Mouse (Mus musculus) limb, embryonic 13.5 days (tissue): ENCODE measurements at regions not wholly inside any gene's neighbourhood (a gene's known extent, or its start where the extent isn't known, plus 50 kb on each side); places are given as distances from the start of the nearest gene placed in this dataset.

Source experiments
- ATAC-seq: fragments of 200-750 bp; cut with Nextera tagmentation; 2 replicates; pipeline ENCODE4 v1.8.0; 2017; ENCODE audit warnings: low read depth, moderate number of reproducible peaks, moderate TSS enrichment; ENCODE audit not compliant: low FRiP score
- H3K27ac ChIP-seq: fragments of 300-500 bp; sonication (generic); 2 replicates; pipeline ENCODE4 v1.5.1; 2015; ENCODE audit warnings: inconsistent platforms, mild to moderate bottlenecking, moderate library complexity
- H3K27me3 ChIP-seq: fragments of 300-500 bp; sonication (generic); 2 replicates; pipeline ENCODE4 v1.6.1; 2015; ENCODE audit warnings: mild to moderate bottlenecking, inconsistent platforms
- H3K36me3 ChIP-seq: fragments of 300-500 bp; sonication (generic); 2 replicates; pipeline ENCODE4 v1.6.1; 2015; ENCODE audit warnings: inconsistent platforms, mild to moderate bottlenecking, moderate library complexity
- H3K4me1 ChIP-seq: fragments of 300-500 bp; sonication (generic); 2 replicates; pipeline ENCODE4 v1.6.1; 2015; ENCODE audit warnings: inconsistent platforms
- H3K4me2 ChIP-seq: fragments of 300-500 bp; sonication (generic); replicated peaks from 2 replicates; pipeline ENCODE4 v1.6.1; 2015; ENCODE audit warnings: inconsistent platforms, mild to moderate bottlenecking, moderate library complexity
- H3K4me3 ChIP-seq: fragments of 300-500 bp; sonication (generic); 2 replicates; pipeline ENCODE4 v1.5.1; 2015; ENCODE audit warnings: moderate library complexity, mild to moderate bottlenecking, inconsistent platforms
- H3K9ac ChIP-seq: fragments of 300-500 bp; sonication (generic); 2 replicates; pipeline ENCODE4 v1.6.1; 2015; ENCODE audit warnings: mild to moderate bottlenecking, inconsistent platforms
- H3K9me3 ChIP-seq: fragments of 300-500 bp; sonication (generic); 2 replicates; pipeline ENCODE4 v1.6.1; 2016; ENCODE audit warnings: inconsistent platforms
- WGBS: fragments of 180-500 bp; shearing (Covaris S2); methylation state at CpG from one replicate; pipeline ENCODE4 v1.1.7; 2015; 5-methylcytosine and 5-hydroxymethylcytosine counted together

DNA sequence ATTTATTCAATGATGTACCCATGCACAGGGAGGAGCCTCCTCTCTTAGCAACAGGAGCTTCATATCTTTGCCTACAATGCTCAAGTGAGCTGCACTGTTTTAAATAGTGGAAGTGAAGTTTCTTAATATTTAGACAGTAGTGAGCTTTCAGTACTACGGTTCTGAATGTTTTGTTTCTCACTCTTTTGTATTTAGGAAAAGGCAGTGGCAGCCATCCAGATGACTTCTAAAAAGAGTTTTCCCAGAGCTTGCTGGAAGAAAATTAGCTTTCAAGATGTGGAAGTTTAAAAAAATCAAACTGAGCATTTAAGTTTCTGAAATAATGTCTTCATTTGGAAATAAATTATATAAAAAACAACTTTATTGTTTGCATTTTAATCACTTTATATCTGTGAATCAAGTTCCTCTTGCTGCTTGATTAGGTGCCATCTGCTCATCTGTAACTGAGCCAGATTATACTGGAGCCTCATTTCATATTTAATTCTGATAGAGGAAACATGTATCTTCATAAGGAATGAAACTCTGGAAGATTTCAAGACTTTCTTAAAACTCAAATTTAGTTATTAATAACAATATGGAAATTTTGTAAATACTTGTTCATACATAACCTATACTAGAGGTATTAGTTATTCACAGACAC, 268.6 kb upstream of the Tle1 start:
- no peak for ATAC-seq
- H3K27ac ChIP-seq = no peak overlapping the region
- H3K36me3 ChIP-seq = no peaks in the 10 kb centered on the region
- WGBS = 73% methylated on average over 1 of the region's 1 CpGs
- H3K9me3 ChIP-seq = no peaks in the 10 kb centered on the region
- no peaks in the 10 kb centered on the region for H3K4me1 ChIP-seq
- H3K9ac ChIP-seq = no peak overlapping the region
- no peak overlapping the region for H3K4me3 ChIP-seq
- no peak overlapping the region for H3K4me2 ChIP-seq
- no peaks in the 10 kb centered on the region for H3K27me3 ChIP-seq

DNA sequence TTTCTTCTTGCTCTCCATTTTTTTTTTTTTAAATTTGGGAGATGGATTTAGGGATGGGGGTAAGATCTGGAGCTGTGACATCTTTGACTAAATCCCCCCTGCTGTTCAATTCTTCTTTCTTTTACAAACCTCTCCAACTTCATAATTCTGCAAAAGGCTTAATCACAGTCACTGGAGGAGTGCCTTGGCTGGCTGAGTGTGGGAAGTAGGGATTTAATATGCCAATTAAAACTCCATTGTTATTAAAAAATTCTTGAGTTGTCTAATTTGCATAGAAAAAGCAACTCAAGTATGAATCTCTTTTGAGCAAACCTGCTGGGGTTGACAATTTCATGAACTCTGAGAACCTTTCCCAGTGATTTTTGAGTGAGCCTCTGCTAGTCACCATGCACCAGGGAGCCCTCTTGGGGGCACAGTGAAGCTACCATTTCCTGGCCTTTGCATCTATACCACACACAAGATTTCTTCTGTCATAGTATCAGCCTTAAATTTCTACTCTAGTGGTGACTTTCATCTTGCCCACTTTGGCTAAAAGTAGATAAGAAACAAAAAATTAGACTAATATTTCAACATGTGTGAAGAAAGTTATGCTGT, 243.6 kb upstream of the Tle1 start:
- no peaks in the 10 kb centered on the region for H3K4me1 ChIP-seq
- H3K27ac ChIP-seq = no peak overlapping the region

DNA sequence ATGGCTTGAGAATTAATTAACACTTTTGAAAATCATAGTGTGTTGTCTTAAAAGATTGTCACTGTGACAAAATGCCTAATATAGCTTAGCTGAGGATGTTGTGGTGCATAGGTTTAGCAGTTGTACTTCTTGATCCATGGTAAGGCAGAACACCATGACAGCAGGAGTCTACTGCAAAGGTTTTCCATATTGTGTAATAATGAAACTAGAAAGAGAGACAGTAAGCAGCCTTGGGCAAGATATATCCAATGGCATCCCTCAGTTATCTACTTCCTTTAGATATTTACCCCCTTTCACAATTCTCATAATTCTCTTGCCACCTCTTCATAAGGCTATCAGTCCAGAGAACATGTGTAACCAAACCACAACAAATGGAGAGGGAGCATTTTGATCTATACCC, 236.6 kb upstream of the Tle1 start:
- Histone ChIP-seq H3K9me3 (no peaks in the 10 kb centered on the region), H3K9ac (no peak overlapping the region), H3K36me3 (no peaks in the 10 kb centered on the region), H3K27ac (no peak overlapping the region), H3K27me3 (no peaks in the 10 kb centered on the region), H3K4me1 (no peaks in the 10 kb centered on the region), H3K4me2 (no peak overlapping the region), H3K4me3 (no peak overlapping the region)
- no peak for ATAC-seq

More for the DNA sequence above, 243.6 kb upstream of the Tle1 start:
- H3K9ac ChIP-seq = no peak overlapping the region
- no peak overlapping the region for H3K4me3 ChIP-seq
- no peak for ATAC-seq
- H3K36me3 ChIP-seq = no peaks in the 10 kb centered on the region
- H3K9me3 ChIP-seq = no peaks in the 10 kb centered on the region
- H3K4me2 ChIP-seq = no peak overlapping the region
- H3K27me3 ChIP-seq = no peaks in the 10 kb centered on the region

DNA sequence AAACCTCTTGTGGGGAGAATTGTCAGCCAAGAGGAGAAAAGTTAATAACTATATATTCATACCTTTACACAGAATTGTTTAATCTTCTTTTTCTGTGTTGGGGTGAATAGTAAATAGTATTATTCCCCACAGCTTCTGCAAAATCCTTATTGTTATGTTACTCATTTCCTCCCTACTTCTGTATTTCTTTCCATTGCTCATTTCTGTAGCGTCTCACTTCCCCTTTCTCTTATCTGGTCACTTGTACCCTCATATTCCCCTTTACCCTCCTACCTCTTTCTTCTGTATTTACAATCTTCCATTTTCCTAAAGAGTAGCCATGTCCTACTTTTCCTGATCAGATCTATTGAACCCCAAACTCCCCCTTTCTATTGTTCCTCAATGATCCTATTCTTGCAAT, 224.6 kb upstream of the Tle1 start:
- H3K4me2 ChIP-seq = no peak overlapping the region
- WGBS = 90% methylated on average over 1 of the region's 1 CpGs
- no peaks in the 10 kb centered on the region for H3K27me3 ChIP-seq
- no peaks in the 10 kb centered on the region for H3K36me3 ChIP-seq
- H3K27ac ChIP-seq = no peak overlapping the region
- ATAC-seq = no peak
- H3K9me3 ChIP-seq = no peaks in the 10 kb centered on the region
- H3K4me1 ChIP-seq = no peaks in the 10 kb centered on the region
- H3K9ac ChIP-seq = no peak overlapping the region
- no peak overlapping the region for H3K4me3 ChIP-seq

DNA sequence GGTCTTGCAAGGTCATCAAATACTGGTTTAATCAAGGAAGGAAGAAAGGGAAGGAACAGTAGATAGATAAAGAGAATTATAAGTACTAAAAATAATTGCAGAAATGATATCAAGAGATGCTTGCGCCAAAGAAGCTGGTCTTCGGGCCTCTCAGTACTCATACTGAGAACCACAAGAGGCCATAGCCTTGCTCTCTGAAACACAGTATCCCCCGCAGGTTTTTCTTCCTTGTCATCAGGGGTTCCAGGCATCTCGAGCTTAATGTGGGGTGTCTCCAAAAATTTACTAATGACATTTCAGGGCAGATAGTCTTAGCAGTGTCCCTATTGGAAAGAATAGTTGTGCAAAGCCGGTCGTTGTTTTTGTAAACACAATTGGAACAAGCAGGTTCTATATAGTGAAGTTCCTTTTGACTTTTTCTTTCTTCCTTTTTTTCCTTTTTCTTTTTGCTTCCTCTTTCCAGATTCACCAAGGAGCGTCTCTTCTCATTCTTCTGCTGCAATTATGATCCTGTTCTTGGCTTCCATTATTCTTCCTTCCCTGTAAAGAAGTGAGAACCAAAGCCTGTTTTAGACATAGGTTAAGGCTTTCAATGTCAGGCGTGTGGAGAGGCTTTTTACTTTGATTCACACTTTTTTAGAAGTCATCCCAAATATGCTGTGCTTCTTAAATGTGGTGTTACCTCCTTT, 211.5 kb upstream of the Tle1 start:
- Histone ChIP-seq H3K4me1 (no peaks in the 10 kb centered on the region), H3K27me3 (no peaks in the 10 kb centered on the region), H3K27ac (no peak overlapping the region), H3K9me3 (no peaks in the 10 kb centered on the region), H3K4me2 (no peak overlapping the region), H3K4me3 (no peak overlapping the region), H3K36me3 (no peaks in the 10 kb centered on the region), H3K9ac (no peak overlapping the region)
- ATAC-seq = no peak
- WGBS = 90% methylated on average over 8 of the region's 8 CpGs

DNA sequence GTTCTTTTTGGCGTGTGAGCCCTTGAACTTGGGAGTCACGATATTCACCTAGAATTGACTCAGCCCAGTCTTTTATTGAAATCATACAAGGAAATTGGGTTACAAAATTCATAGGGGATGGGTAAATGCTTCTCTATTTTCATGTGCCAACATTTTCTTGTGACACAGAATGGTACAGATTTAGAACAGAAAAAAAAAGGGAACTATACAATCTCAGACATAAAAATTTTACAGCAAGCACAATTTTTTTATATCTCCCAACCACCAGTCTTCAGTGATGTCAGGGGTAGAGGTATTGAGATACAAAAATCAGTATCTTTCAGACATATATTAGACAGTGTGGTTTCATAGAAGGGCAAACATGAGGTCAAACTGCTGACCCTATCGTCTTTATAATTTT, 210.6 kb upstream of the Tle1 start:
- Histone ChIP-seq H3K4me1 (no peaks in the 10 kb centered on the region), H3K27me3 (no peaks in the 10 kb centered on the region), H3K4me3 (no peak overlapping the region), H3K27ac (no peak overlapping the region), H3K36me3 (no peaks in the 10 kb centered on the region), H3K4me2 (no peak overlapping the region), H3K9ac (no peak overlapping the region), H3K9me3 (no peaks in the 10 kb centered on the region)
- ATAC-seq = no peak
- WGBS = 92% methylated on average over 3 of the region's 3 CpGs

DNA sequence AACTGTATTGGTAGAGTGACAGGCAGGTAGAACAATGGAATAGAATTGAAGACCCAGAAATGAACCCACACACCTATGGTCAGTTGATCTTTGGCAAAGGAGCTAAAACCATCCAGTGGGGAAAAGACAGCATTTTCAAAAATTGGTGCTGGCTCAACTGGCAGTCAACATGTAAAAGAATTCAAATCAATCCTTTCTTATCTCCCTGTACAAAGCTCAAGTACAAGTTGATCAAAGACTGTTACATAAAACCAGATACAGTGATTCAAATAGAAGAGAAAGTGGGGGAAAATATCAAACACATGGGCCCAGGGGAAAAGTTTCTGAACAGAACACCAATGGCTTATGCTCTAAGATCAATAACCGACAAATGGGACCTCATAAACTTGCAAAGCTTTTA, 200.0 kb upstream of the Tle1 start:
- H3K9me3 ChIP-seq = no peaks in the 10 kb centered on the region
- no peak overlapping the region for H3K4me2 ChIP-seq
- no peaks in the 10 kb centered on the region for H3K36me3 ChIP-seq
- no peak for ATAC-seq
- H3K4me1 ChIP-seq = no peaks in the 10 kb centered on the region
- WGBS = 88% methylated on average over 1 of the region's 1 CpGs
- no peak overlapping the region for H3K4me3 ChIP-seq
- no peak overlapping the region for H3K9ac ChIP-seq
- H3K27ac ChIP-seq = no peak overlapping the region
- H3K27me3 ChIP-seq = no peaks in the 10 kb centered on the region

DNA sequence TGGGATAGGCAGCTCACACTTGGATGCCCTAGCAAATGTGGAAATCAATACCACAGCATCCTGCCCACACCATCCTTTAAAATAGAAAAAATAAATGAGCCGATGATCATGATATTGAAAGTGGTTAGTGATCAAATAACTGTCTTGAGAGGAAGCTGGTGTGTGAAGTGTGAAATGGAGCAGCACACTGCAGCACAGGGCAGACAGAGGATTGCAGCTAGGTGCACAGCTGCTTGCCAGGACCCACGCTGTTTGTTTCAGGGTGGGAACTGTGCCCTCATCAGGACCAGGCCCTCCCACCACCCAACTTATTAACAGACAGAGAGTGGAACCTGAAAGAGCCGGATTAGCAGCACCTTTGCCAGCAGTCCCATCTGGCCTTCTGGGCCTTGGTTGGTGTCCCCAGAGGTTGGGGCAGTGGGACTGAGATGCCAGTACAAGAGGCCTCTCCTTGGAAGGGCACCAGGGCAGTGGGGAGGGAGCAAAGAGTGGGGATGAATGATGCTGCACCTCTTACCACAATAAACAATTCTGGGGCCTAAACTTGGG, 191.2 kb upstream of the Tle1 start:
- 70% methylated on average over 3 of the region's 3 CpGs for WGBS
- H3K4me3 ChIP-seq = no peak overlapping the region
- ATAC-seq = no peak
- peaks cover 3% of the 10 kb centered on the region; the same call in 1 of the 2 replicates for H3K27me3 ChIP-seq
- no peak overlapping the region for H3K4me2 ChIP-seq
- H3K27ac ChIP-seq = no peak overlapping the region
- H3K9ac ChIP-seq = no peak overlapping the region
- H3K9me3 ChIP-seq = no peaks in the 10 kb centered on the region
- H3K4me1 ChIP-seq = peaks cover 12% of the 10 kb centered on the region
- H3K36me3 ChIP-seq = no peaks in the 10 kb centered on the region

DNA sequence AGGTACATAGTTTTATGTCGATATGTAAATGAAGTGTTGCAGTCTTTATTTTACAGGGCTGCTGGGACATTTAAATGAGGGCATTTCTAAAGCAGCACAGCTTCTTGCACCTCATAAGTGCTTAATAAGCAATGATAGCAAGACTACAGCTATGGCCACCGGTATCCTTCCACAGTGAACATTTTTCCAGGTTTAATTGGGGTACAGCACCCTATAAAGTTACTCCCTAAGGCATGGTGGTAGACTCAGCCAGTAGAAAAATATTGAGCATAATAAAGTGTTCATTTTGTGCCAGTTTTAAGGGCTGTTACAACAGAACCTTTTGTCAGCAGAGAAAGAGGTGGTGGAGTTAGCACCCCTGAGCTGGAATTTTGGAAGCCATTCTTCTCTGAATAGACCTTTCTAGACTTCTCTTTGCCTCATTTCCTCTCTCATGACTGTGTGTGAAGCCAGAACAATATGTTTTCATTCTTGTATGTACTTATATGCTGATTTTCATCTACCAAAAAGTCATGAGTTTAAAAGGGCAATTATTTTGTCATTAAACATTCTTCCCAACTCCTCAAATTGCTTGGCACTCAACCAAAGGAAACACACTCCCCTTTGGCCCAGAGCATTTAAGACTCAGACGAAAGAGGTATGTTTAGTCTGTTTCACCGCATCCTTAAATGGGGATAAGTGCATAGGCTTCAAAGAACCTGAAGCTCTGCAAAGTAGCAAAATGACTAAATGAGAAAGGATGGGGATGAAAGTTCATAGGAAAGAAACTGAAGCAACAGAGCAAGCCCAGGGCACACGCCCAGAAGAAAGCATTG, 189.3 kb upstream of the Tle1 start:
- H3K4me2 ChIP-seq = no peak overlapping the region
- H3K36me3 ChIP-seq = no peaks in the 10 kb centered on the region
- no peak overlapping the region for H3K27ac ChIP-seq
- H3K9me3 ChIP-seq = no peaks in the 10 kb centered on the region
- WGBS = 33% methylated on average over 5 of the region's 5 CpGs
- H3K4me3 ChIP-seq = no peak overlapping the region
- peaks cover 20% of the 10 kb centered on the region for H3K4me1 ChIP-seq
- ATAC-seq = peak; percentile 89
- peaks cover 3% of the 10 kb centered on the region; the same call in 1 of the 2 replicates for H3K27me3 ChIP-seq
- H3K9ac ChIP-seq = no peak overlapping the region

DNA sequence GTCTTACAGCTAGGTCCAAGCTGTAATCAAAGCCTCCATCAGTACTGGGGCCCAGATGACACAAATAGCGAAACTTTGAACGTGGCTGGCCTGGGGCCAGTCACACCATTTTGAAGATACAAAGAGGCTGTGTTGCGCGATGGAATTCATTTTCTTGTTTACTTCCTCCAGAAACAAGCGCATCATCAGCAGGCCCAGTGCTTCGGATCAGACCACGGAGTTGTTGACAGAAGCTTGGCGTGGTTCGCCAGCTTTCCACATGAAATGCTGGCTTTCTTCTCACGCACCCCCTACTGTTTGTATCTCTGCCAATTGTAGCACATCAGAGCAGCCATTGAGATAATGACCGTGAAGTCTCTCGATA, 184.2 kb upstream of the Tle1 start:
- no peak overlapping the region for H3K9ac ChIP-seq
- peaks cover 29% of the 10 kb centered on the region for H3K4me1 ChIP-seq
- H3K27me3 ChIP-seq = peaks cover 3% of the 10 kb centered on the region; the same call in 1 of the 2 replicates
- no peak overlapping the region for H3K27ac ChIP-seq
- WGBS = 54% methylated on average over 12 of the region's 12 CpGs
- no peaks in the 10 kb centered on the region for H3K9me3 ChIP-seq
- H3K36me3 ChIP-seq = no peaks in the 10 kb centered on the region
- H3K4me2 ChIP-seq = no peak overlapping the region
- H3K4me3 ChIP-seq = no peak overlapping the region
- ATAC-seq = peak; percentile 55; the same call in 1 of the 2 replicates

DNA sequence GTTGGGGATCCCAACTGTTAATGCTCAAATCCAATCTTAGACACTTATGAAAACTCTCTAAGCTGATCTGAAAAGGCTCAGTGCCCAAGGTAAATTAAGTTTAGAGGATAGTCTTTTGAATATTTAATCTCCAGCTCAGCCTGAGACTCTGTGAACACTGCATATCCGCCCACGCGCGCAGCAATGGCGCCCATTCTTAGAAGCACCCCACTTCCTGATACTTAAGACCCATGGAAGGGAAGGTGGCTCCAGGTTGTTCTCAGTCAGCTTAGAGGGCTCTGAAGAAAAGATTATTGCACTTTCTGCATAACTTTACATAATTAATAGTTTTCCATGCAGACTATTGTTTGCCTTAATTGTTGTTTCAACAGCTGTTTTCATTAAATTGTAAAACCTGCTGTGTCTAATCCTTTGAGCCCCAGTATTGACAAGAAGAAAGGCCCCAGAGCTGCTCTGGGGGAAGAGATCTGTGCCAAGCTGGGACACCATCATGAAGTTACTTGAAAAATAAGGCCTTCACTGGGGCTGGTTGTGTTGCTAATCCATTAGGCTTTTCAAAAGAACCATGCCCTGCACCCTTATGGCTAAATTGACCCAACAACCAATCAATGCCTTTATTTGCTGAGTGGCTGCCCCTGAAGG, 183.7 kb upstream of the Tle1 start:
- peak; percentile 7; the same call in 1 of the 2 replicates for ATAC-seq
- WGBS = 95% methylated on average over 5 of the region's 5 CpGs

More for the DNA sequence above, 183.7 kb upstream of the Tle1 start:
- H3K36me3 ChIP-seq = no peaks in the 10 kb centered on the region
- no peak overlapping the region for H3K27ac ChIP-seq
- H3K9ac ChIP-seq = no peak overlapping the region
- H3K4me3 ChIP-seq = no peak overlapping the region
- no peak overlapping the region for H3K4me2 ChIP-seq
- H3K9me3 ChIP-seq = no peaks in the 10 kb centered on the region
- H3K27me3 ChIP-seq = peaks cover 3% of the 10 kb centered on the region; the same call in 1 of the 2 replicates
- H3K4me1 ChIP-seq = peaks cover 30% of the 10 kb centered on the region
